Mouse (Mus musculus): Measurements from ENCODE around the gene Vmn1r79. TPM values are rescaled to one million over a fixed set of nuclear protein-coding genes. Genes with fewer than 3 reads are reported as not detected.

The Vmn1r79 gene
- total RNA-seq (2023), result not detected

DNA sequence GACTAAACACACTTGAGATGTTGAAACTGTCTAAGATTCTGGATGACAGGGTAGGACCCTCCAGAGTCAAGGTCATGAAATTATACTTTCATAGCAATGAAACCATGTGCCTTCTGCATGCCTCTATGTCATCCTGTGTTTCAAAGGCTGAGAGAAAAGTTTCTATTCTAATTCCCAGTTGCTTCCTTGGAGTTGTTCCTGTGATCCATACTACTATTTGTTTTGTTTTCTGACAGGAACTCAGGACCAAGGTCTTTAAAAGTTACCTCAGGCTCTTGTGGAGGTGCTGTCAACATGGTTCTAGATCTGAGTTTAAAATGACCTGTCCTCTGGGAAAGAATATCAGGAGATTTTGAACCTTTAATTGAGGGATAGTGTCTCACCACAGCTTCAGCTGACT lies at the start of gene Vmn1r79:
Vmn1r79 (plus strand) TSS at position 301 of the 400 bp plus-strand sequence.

DNA sequence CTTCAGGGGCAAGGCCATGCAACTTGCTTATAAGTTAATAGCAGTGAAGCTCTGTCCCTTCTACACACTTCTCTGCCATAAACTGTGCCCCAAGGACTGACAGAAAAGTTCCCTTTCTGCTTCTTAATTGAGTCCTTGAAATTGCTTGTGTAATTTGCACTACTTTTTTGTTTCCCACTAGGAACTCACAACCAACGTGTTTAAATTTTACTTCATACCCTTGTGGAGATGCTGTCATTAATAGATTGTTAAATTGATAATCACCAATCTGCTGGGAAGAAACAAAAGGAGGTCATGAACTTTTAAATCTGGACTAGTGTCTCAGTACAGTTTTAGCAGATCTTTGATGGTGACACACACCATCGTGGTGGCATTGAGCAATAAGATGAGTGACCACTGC lies 21.1 kb upstream of the Vmn1r79 start, which contains the start of gene Vmn1r78:
Vmn1r78 (plus strand) TSS at position 301 of the 400 bp plus-strand sequence.

DNA sequence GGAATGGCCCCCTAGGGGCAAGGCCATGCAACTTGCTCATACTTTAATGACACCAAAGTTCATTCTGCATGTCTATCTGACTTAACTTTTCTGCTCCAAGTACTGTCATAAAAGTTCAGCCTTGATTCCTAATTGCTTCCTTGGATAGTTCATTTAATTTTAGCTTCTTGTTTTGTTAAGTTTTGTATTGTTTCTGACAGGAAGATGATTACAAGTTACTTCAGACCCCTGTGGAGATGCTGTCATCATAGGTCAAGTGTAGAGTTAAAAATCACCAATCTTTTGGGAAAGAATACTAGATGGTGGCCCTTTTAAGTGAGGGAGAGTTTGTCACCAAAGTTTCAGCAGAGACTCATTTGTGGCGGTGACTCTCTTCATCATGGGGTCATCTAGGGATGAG lies 17.9 kb downstream of the Vmn1r79 start, which contains the start of gene Vmn1r80:
Vmn1r80 (plus strand) TSS at position 301 of the 400 bp plus-strand sequence.

Other genes starting within 250 kb of the Vmn1r79 start
- gene Vmn1r76, start 233.1 kb upstream of the Vmn1r79 start, total RNA-seq (2023), result not detected
- gene Vmn1r77, start 134.5 kb upstream of the Vmn1r79 start, total RNA-seq (2023), result not detected
- gene Vmn1r78, start 21.0 kb upstream of the Vmn1r79 start, total RNA-seq (2023), result not detected
- gene Vmn1r80, start 18.0 kb downstream of the Vmn1r79 start, total RNA-seq (2023), result not detected
- gene Vmn1r81, start 97.0 kb downstream of the Vmn1r79 start, total RNA-seq (2023), result not detected
- not detected for gene Vmn1r82, start 129.2 kb downstream of the Vmn1r79 start, total RNA-seq (2023)
- gene Vmn1r83, start 158.2 kb downstream of the Vmn1r79 start, total RNA-seq (2023), result under 1 TPM; 0.15 to 0.29 TPM
- gene Vmn1r84, start 198.0 kb downstream of the Vmn1r79 start, total RNA-seq (2023), result not detected